Mouse (Mus musculus): Measurements from ENCODE around the gene Mylk2. TPM values are rescaled to one million over a fixed set of nuclear protein-coding genes. Genes with fewer than 3 reads are reported as not detected.

The Mylk2 gene
- total RNA-seq (2014; rRNA removed) (0.29 TPM in 1 of 2 replicates, not detected in the other), polyA plus RNA-seq (2015; fragmentation: Nextera tagmentation; extraction: Ambion mirVana) (not detected in 2 replicates)

GRCm38 (mm10) chr2:152911031-152911430 is at the start of gene Mylk2:
TSS of gene Mylk2 (plus strand) at chr2:152911352.
- H3K27ac ChIP-seq (ENCODE audit: low read depth, low read length) = no peak within 1 kb of the TSS
- H3K9me3 ChIP-seq (ENCODE audit: low read length) = no peaks in the 10 kb centered on the region
- ATAC-seq (no peak), DNase-seq (no peak)
- H3K4me2 ChIP-seq (ENCODE audit: low read depth) = no peak within 1 kb of the TSS
- 19% methylated on average over 12 of the region's 12 CpGs for WGBS
- no peaks in the 10 kb centered on the region for H3K4me1 ChIP-seq (ENCODE audit: insufficient read depth)
- H3K9ac ChIP-seq = no peak within 1 kb of the TSS
- H3K4me3 ChIP-seq (ENCODE audit: low read depth, low read length) = no peak within 1 kb of the TSS
- no peak for TF ChIP-seq CTCF (IDR thresholded peaks at IDR 0.05; ENCODE audit: low read depth)
- H3K27me3 ChIP-seq (ENCODE audit: insufficient read depth, low read length) = peaks cover 6% of the 10 kb centered on the region
- no peaks in the 10 kb centered on the region for H3K36me3 ChIP-seq (ENCODE audit: insufficient read depth)

- Histone ChIP-seq H3K27me3 (ENCODE audit: insufficient read depth, low read length) (no peaks in the 10 kb centered on the region), H3K9me3 (ENCODE audit: low read length) (no peaks in the 10 kb centered on the region), H3K4me3 (ENCODE audit: low read depth, low read length) (no peak overlapping the region), H3K4me2 (ENCODE audit: low read depth) (no peak overlapping the region), H3K36me3 (ENCODE audit: insufficient read depth) (no peaks in the 10 kb centered on the region), H3K9ac (no peak overlapping the region), H3K27ac (ENCODE audit: low read depth, low read length) (no peak overlapping the region), H3K4me1 (ENCODE audit: insufficient read depth) (no peaks in the 10 kb centered on the region)
- no peak for TF ChIP-seq CTCF (IDR thresholded peaks at IDR 0.05; ENCODE audit: low read depth)
- DNase-seq = no peak
- ATAC-seq = no peak
- whole genome bisulfite sequencing = 86% methylated on average over 1 of the region's 1 CpGs
Measured at GRCm38 (mm10) chr2:152861891-152862290, 49.3 kb upstream of the Mylk2 start.

GRCm38 (mm10) chr2:152862638-152863037 is 48.5 kb upstream of the Mylk2 start:
- Histone ChIP-seq H3K4me1 (ENCODE audit: insufficient read depth) (no peaks in the 10 kb centered on the region), H3K27me3 (ENCODE audit: insufficient read depth, low read length) (no peaks in the 10 kb centered on the region), H3K4me2 (ENCODE audit: low read depth) (no peak overlapping the region), H3K9me3 (ENCODE audit: low read length) (no peaks in the 10 kb centered on the region), H3K4me3 (ENCODE audit: low read depth, low read length) (no peak overlapping the region), H3K36me3 (ENCODE audit: insufficient read depth) (no peaks in the 10 kb centered on the region), H3K9ac (no peak overlapping the region), H3K27ac (ENCODE audit: low read depth, low read length) (no peak overlapping the region)
- no peak for ATAC-seq
- no peak for TF ChIP-seq CTCF (IDR thresholded peaks at IDR 0.05; ENCODE audit: low read depth)
- no peak for DNase-seq
- 83% methylated on average over 3 of the region's 3 CpGs for WGBS

- no peaks in the 10 kb centered on the region for H3K9me3 ChIP-seq (ENCODE audit: low read length)
- no peaks in the 10 kb centered on the region for H3K4me1 ChIP-seq (ENCODE audit: insufficient read depth)
- DNase-seq = no peak
- ATAC-seq = no peak
- 94% methylated on average over 6 of the region's 6 CpGs for WGBS
- H3K4me3 ChIP-seq (ENCODE audit: low read depth, low read length) = no peak overlapping the region
- H3K36me3 ChIP-seq (ENCODE audit: insufficient read depth) = no peaks in the 10 kb centered on the region
- H3K27ac ChIP-seq (ENCODE audit: low read depth, low read length) = no peak overlapping the region
- no peaks in the 10 kb centered on the region for H3K27me3 ChIP-seq (ENCODE audit: insufficient read depth, low read length)
- no peak overlapping the region for H3K4me2 ChIP-seq (ENCODE audit: low read depth)
- TF ChIP-seq CTCF (IDR thresholded peaks at IDR 0.05; ENCODE audit: low read depth) = no peak
- no peak overlapping the region for H3K9ac ChIP-seq
Measured at GRCm38 (mm10) chr2:152863346-152863745, 47.8 kb upstream of the Mylk2 start.

- Histone ChIP-seq H3K4me2 (ENCODE audit: low read depth) (no peak overlapping the region), H3K4me3 (ENCODE audit: low read depth, low read length) (no peak overlapping the region), H3K36me3 (ENCODE audit: insufficient read depth) (no peaks in the 10 kb centered on the region; the same call in 1 of the 2 replicates), H3K27me3 (ENCODE audit: insufficient read depth, low read length) (no peaks in the 10 kb centered on the region), H3K9ac (no peak overlapping the region), H3K27ac (ENCODE audit: low read depth, low read length) (no peak overlapping the region), H3K4me1 (ENCODE audit: insufficient read depth) (no peaks in the 10 kb centered on the region), H3K9me3 (ENCODE audit: low read length) (no peaks in the 10 kb centered on the region)
- ATAC-seq (no peak), DNase-seq (no peak)
- TF ChIP-seq CTCF (IDR thresholded peaks at IDR 0.05; ENCODE audit: low read depth) = no peak
- 95% methylated on average over 3 of the region's 3 CpGs for WGBS
Measured at GRCm38 (mm10) chr2:152878239-152878638, 32.9 kb upstream of the Mylk2 start.

- no peak for TF ChIP-seq CTCF (IDR thresholded peaks at IDR 0.05; ENCODE audit: low read depth)
- Histone ChIP-seq H3K27me3 (ENCODE audit: insufficient read depth, low read length) (no peaks in the 10 kb centered on the region), H3K9me3 (ENCODE audit: low read length) (no peaks in the 10 kb centered on the region), H3K4me1 (ENCODE audit: insufficient read depth) (no peaks in the 10 kb centered on the region), H3K36me3 (ENCODE audit: insufficient read depth) (no peaks in the 10 kb centered on the region; the same call in 1 of the 2 replicates), H3K9ac (no peak overlapping the region), H3K4me2 (ENCODE audit: low read depth) (no peak overlapping the region), H3K4me3 (ENCODE audit: low read depth, low read length) (no peak overlapping the region), H3K27ac (ENCODE audit: low read depth, low read length) (no peak overlapping the region)
- DNase-seq = no peak
- 91% methylated on average over 13 of the region's 13 CpGs for WGBS
- ATAC-seq = no peak
Measured at GRCm38 (mm10) chr2:152880898-152881297, 30.3 kb upstream of the Mylk2 start.

GRCm38 (mm10) chr2:152884101-152884645 is 27.0 kb upstream of the Mylk2 start:
- TF ChIP-seq CTCF (IDR thresholded peaks at IDR 0.05; ENCODE audit: low read depth) = no peak
- DNase-seq = no peak
- 96% methylated on average over 6 of the region's 6 CpGs for WGBS
- no peak overlapping the region for H3K4me2 ChIP-seq (ENCODE audit: low read depth)
- no peaks in the 10 kb centered on the region for H3K36me3 ChIP-seq (ENCODE audit: insufficient read depth)
- no peak overlapping the region for H3K4me3 ChIP-seq (ENCODE audit: low read depth, low read length)
- H3K4me1 ChIP-seq (ENCODE audit: insufficient read depth) = no peaks in the 10 kb centered on the region
- no peak overlapping the region for H3K27ac ChIP-seq (ENCODE audit: low read depth, low read length)
- no peaks in the 10 kb centered on the region for H3K9me3 ChIP-seq (ENCODE audit: low read length)
- H3K9ac ChIP-seq = no peak overlapping the region
- H3K27me3 ChIP-seq (ENCODE audit: insufficient read depth, low read length) = no peaks in the 10 kb centered on the region
- no peak for ATAC-seq
